Mouse (Mus musculus): Measurements from ENCODE around the gene Dusp13.

DNA sequence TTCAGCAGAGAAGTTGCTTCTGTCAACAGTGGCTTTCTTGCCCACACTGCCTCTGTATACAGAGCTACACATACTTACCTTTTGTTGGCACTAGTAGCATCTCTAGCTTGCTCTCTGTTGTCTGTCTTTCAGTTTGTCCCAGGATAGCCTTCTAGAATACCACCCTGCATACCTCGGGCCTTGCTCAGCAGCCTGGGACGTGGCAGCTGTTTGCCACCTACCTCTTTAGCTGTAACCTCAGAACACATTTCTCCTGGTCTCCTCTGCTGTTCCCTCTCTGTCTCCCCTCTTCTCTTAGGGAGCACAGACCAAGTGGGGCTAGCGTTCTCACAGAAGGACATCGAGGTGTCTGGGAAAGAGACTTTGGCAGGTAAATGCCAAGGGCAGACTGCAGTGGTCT lies 8.5 kb downstream of the Dusp13 start:
- TF ChIP-seq POLR2A (IDR thresholded peaks at IDR 0.05; ENCODE audit: low read depth, low read length) (no peak), CTCF (IDR thresholded peaks at IDR 0.05; ENCODE audit: borderline replicate concordance, insufficient read depth, low read length) (no peak)

Data from embryonic fibroblast, embryonic 13.5 days (primary cell).